Mouse (Mus musculus): Measurements from ENCODE around the gene Ppp4r3a. TPM values are rescaled to one million over a fixed set of nuclear protein-coding genes. Genes with fewer than 3 reads are reported as not detected.

Gene Ppp4r3a
- polyA plus RNA-seq, 1 experiment = 8.8 TPM

DNA sequence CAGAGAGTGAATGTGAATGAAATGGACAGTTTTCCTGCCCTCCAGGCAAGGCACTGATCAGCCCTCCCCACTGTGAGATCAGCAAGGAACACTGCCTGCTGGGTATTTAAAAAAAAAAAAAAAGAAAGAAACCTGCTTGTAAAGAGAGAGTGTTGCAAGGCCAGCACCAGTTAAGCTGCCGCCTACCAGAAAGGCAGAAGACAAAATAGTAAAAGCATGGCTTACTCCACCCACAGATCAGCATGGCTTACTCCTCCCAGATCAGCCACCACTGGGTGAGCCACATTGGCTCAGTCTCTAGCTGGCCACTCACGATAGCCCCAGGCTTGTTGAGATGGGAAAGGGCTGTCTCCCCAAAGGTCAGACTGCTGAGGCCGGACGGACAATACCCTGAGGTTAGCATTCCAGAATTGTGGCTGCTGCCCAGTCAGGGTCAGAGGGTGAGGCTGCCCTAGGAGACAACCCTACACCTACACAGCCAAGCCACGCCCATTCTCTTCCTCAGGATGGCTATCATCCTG, 87.1 kb downstream of the Ppp4r3a start:
- no peaks in the 10 kb centered on the region for H3K36me3 ChIP-seq (ENCODE audit: control insufficient read depth, insufficient read depth)
- peak overlapping the region; percentile 64 for H3K4me2 ChIP-seq (ENCODE audit: low read depth)
- H3K27me3 ChIP-seq (ENCODE audit: control insufficient read depth, insufficient read depth, insufficient read length) = no peaks in the 10 kb centered on the region
- H3K4me3 ChIP-seq = no peak overlapping the region
- H3K79me2 ChIP-seq (ENCODE audit: control insufficient read depth, insufficient read depth) = peaks cover 16% of the 10 kb centered on the region
- H3ac ChIP-seq (ENCODE audit: control insufficient read depth, insufficient read length) = no peak overlapping the region
- TF ChIP-seq MAX (IDR thresholded peaks at IDR 0.05; ENCODE audit: low read depth) (no peak), MYOD1 (IDR thresholded peaks at IDR 0.05; ENCODE audit: control insufficient read depth in 1 of 3, insufficient read length in 2 of 3, low read depth in 2 of 3) (peak in 1 of 3 experiments; percentile 21)

DNA sequence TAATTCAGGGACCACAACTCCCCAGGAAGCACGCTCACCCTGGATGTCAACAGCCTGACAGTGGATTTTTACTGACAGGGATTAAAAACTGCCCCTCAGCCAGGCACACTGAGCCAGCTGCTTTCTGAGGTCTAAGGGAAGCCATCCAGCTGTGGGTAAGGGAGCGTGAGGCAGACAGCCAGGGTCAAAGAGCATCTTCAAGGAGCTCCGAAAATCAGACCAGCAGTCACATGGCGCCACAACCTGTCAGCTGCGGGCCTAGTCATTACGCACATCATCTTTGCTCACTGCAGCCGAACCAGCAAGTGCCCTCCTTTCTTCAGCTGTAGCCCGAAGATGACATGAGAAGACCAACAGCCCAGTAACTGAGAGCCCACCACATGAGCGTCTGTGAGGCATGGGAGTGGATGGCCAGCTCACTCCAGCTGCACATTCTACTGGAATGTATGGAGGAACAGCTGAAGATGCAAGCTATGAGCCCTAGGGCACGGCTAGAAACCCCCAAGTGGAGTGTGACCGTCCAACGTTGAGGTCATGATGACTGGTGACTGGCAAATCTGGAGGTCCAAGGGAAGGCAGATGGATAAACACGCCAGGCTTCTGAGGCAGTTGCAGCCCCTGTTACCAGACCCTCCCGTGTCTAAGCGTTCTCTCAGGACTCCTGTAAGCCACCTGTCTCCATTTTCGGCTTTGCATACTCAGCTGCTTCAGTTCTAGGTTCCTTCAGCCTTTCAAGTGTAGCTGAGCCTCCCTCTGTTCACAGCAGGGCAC, 87.7 kb downstream of the Ppp4r3a start:
- H3K4me3 ChIP-seq = no peak overlapping the region
- no peak overlapping the region for H3ac ChIP-seq (ENCODE audit: control insufficient read depth, insufficient read length)
- no peaks in the 10 kb centered on the region for H3K36me3 ChIP-seq (ENCODE audit: control insufficient read depth, insufficient read depth)
- H3K27me3 ChIP-seq (ENCODE audit: control insufficient read depth, insufficient read depth, insufficient read length) = no peaks in the 10 kb centered on the region
- peaks cover 13% of the 10 kb centered on the region for H3K79me2 ChIP-seq (ENCODE audit: control insufficient read depth, insufficient read depth)
- TF ChIP-seq TCF3 (IDR thresholded peaks at IDR 0.05; ENCODE audit: insufficient read length, low read depth) (peak; percentile 59), SRF (IDR thresholded peaks at IDR 0.05; ENCODE audit: control insufficient read depth, insufficient read length, low read depth) (no peak), E2F4 (IDR thresholded peaks at IDR 0.05; ENCODE audit: insufficient read depth) (no peak), CEBPB (IDR thresholded peaks at IDR 0.05; ENCODE audit: insufficient read depth, poor library complexity, severe bottlenecking) (no peak), REST (IDR thresholded peaks at IDR 0.05; ENCODE audit: insufficient read depth, insufficient read length) (no peak), POLR2AphosphoS2 (IDR thresholded peaks at IDR 0.05; ENCODE audit: insufficient read length, low read depth) (no peak), MAX (IDR thresholded peaks at IDR 0.05; ENCODE audit: low read depth) (no peak), MYOG (IDR thresholded peaks at IDR 0.05; ENCODE audit: control insufficient read depth in 1 of 3, insufficient read depth in 1 of 3, insufficient read length in 2 of 3, low read depth in 2 of 3) (peak; percentile 46 to 93 (median 74)), USF1 (IDR thresholded peaks at IDR 0.05; ENCODE audit: low read depth) (peak; percentile 75), POLR2A (IDR thresholded peaks at IDR 0.05; ENCODE audit: insufficient read length, low read depth) (no peak), TCF12 (IDR thresholded peaks at IDR 0.05; ENCODE audit: insufficient read depth, poor library complexity, severe bottlenecking) (peak; percentile 61), MYOD1 (IDR thresholded peaks at IDR 0.05; ENCODE audit: control insufficient read depth in 1 of 3, insufficient read length in 2 of 3, low read depth in 2 of 3) (peak; percentile 40 to 83 (median 80))
- H3K4me2 ChIP-seq (ENCODE audit: low read depth) = peak overlapping the region; percentile 64

GRCm38 (mm10) chr12:100994140-100995015, 89.1 kb downstream of the Ppp4r3a start:
- Histone ChIP-seq H3K79me2 (ENCODE audit: control insufficient read depth, insufficient read depth) (peaks cover 6% of the 10 kb centered on the region), H3K4me2 (ENCODE audit: low read depth) (peak overlapping the region; percentile 66), H3K27me3 (ENCODE audit: control insufficient read depth, insufficient read depth, insufficient read length) (no peaks in the 10 kb centered on the region), H3K4me3 (no peak overlapping the region), H3K36me3 (ENCODE audit: control insufficient read depth, insufficient read depth) (no peaks in the 10 kb centered on the region), H3ac (ENCODE audit: control insufficient read depth, insufficient read length) (no peak overlapping the region)
- TF ChIP-seq TCF12 (IDR thresholded peaks at IDR 0.05; ENCODE audit: insufficient read depth, poor library complexity, severe bottlenecking) (no peak), MYOG (IDR thresholded peaks at IDR 0.05; ENCODE audit: control insufficient read depth in 1 of 3, insufficient read depth in 1 of 3, insufficient read length in 2 of 3, low read depth in 2 of 3) (no peak), POLR2AphosphoS2 (IDR thresholded peaks at IDR 0.05; ENCODE audit: insufficient read length, low read depth) (no peak), TCF3 (IDR thresholded peaks at IDR 0.05; ENCODE audit: insufficient read length, low read depth) (no peak)

GRCm38 (mm10) chr12:100993146-100993545, 90.4 kb downstream of the Ppp4r3a start:
- TF ChIP-seq MYOG (IDR thresholded peaks at IDR 0.05; ENCODE audit: control insufficient read depth in 1 of 3, insufficient read depth in 1 of 3, insufficient read length in 2 of 3, low read depth in 2 of 3) (peak in 1 of 3 experiments; percentile 64), CEBPB (IDR thresholded peaks at IDR 0.05; ENCODE audit: insufficient read depth, poor library complexity, severe bottlenecking) (no peak), MYOD1 (IDR thresholded peaks at IDR 0.05; ENCODE audit: control insufficient read depth in 1 of 3, insufficient read length in 2 of 3, low read depth in 2 of 3) (peak in 1 of 3 experiments; percentile 6)
- no peaks in the 10 kb centered on the region for H3K36me3 ChIP-seq (ENCODE audit: control insufficient read depth, insufficient read depth)
- H3K4me3 ChIP-seq = no peak overlapping the region
- no peaks in the 10 kb centered on the region for H3K27me3 ChIP-seq (ENCODE audit: control insufficient read depth, insufficient read depth, insufficient read length)
- no peak overlapping the region for H3ac ChIP-seq (ENCODE audit: control insufficient read depth, insufficient read length)
- peaks cover 6% of the 10 kb centered on the region for H3K79me2 ChIP-seq (ENCODE audit: control insufficient read depth, insufficient read depth)
- H3K4me2 ChIP-seq (ENCODE audit: low read depth) = peak overlapping the region; percentile 66

DNA sequence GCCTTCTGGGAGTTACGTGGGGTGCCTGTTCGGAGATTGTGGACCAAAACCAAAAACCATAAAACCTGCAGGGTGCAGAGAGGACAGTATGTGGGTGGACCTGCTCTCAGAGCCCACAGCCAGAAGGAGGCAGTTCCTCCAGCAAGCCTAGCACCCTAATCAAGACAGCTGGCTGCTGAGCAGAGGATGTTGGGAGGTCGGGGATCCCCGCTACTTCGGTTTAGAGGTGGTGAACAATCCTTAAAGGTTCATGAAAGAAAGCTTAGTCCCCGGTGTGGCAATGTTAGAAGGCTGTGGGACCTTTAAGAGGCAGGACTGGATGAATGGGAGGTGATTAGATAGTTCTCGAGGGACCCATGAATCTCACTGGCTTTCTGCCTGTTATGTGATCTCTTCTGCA, 91.0 kb downstream of the Ppp4r3a start:
- Histone ChIP-seq H3K36me3 (ENCODE audit: control insufficient read depth, insufficient read depth) (no peaks in the 10 kb centered on the region), H3K79me2 (ENCODE audit: control insufficient read depth, insufficient read depth) (peaks cover 6% of the 10 kb centered on the region), H3K4me2 (ENCODE audit: low read depth) (peak overlapping the region; percentile 66), H3K27me3 (ENCODE audit: control insufficient read depth, insufficient read depth, insufficient read length) (no peaks in the 10 kb centered on the region), H3K4me3 (no peak overlapping the region), H3ac (ENCODE audit: control insufficient read depth, insufficient read length) (no peak overlapping the region)
- TF ChIP-seq MYOD1 (IDR thresholded peaks at IDR 0.05; ENCODE audit: control insufficient read depth in 1 of 3, insufficient read length in 2 of 3, low read depth in 2 of 3) (peak in 1 of 3 experiments; percentile 21), MAX (IDR thresholded peaks at IDR 0.05; ENCODE audit: low read depth) (no peak), MYOG (IDR thresholded peaks at IDR 0.05; ENCODE audit: control insufficient read depth in 1 of 3, insufficient read depth in 1 of 3, insufficient read length in 2 of 3, low read depth in 2 of 3) (peak in 1 of 3 experiments; percentile 21)

All from myocyte (in vitro differentiated cells).